Mouse (Mus musculus) forebrain, embryonic 14.5 days (tissue): ENCODE measurements at regions not wholly inside any gene's neighbourhood (a gene's known extent, or its start where the extent isn't known, plus 50 kb on each side); places are given as distances from the start of the nearest gene placed in this dataset.

Experiments used
- ATAC-seq: fragments of 200-750 bp; cut with Nextera tagmentation; 2 replicates; pipeline ENCODE4 v1.8.0; 2017; ENCODE audit warnings: mild to moderate bottlenecking, moderate library complexity
- DNase-seq: peaks from one replicate; pipeline ENCODE4 v3.0.0-alpha.2; 2015; ENCODE audit warnings: low spot score
- H3K27ac ChIP-seq: fragments of 300-500 bp; sonication (generic); 2 replicates; pipeline ENCODE4 v1.5.1; 2014; ENCODE audit warnings: low read depth, mild to moderate bottlenecking, control low read depth, low read length, moderate library complexity
- H3K27me3 ChIP-seq: fragments of 300-500 bp; sonication (generic); replicated peaks from 2 replicates; pipeline ENCODE4 v1.6.1; 2014; ENCODE audit warnings: low read length, control low read depth, mixed read lengths; ENCODE audit not compliant: control insufficient read depth, insufficient read depth
- H3K36me3 ChIP-seq: fragments of 300-500 bp; sonication (generic); 2 replicates; pipeline ENCODE4 v1.6.1; 2014; ENCODE audit warnings: low read length, control low read depth; ENCODE audit not compliant: control insufficient read depth, insufficient read depth
- H3K4me1 ChIP-seq: fragments of 300-500 bp; sonication (generic); 2 replicates; pipeline ENCODE4 v1.6.1; 2014; ENCODE audit warnings: antibody characterized with exemption, low read length, control low read depth; ENCODE audit not compliant: control insufficient read depth, insufficient read depth
- H3K4me2 ChIP-seq: fragments of 300-500 bp; sonication (generic); 2 replicates; pipeline ENCODE4 v1.6.1; 2014; ENCODE audit warnings: mild to moderate bottlenecking, control low read depth, low read length
- H3K4me3 ChIP-seq: fragments of 300-500 bp; sonication (generic); 2 replicates; pipeline ENCODE4 v1.5.1; 2014; ENCODE audit warnings: low read depth, low read length, control low read depth
- H3K9ac ChIP-seq: fragments of 300-500 bp; sonication (generic); 2 replicates; pipeline ENCODE4 v1.6.1; 2014; ENCODE audit warnings: mild to moderate bottlenecking, low read length, control low read depth, moderate library complexity
- H3K9me3 ChIP-seq: fragments of 300-500 bp; sonication (generic); replicated peaks from 2 replicates; pipeline ENCODE4 v1.6.1; 2016; ENCODE audit warnings: low read length, control low read depth, mixed read lengths; ENCODE audit not compliant: control insufficient read depth
- WGBS: fragments of 180-500 bp; shearing (Covaris S2); extraction: QIAGEN DNeasy Blood & Tissue Kit; methylation state at CpG from one replicate; pipeline ENCODE4 v1.1.7; 2014; 5-methylcytosine and 5-hydroxymethylcytosine counted together

DNA sequence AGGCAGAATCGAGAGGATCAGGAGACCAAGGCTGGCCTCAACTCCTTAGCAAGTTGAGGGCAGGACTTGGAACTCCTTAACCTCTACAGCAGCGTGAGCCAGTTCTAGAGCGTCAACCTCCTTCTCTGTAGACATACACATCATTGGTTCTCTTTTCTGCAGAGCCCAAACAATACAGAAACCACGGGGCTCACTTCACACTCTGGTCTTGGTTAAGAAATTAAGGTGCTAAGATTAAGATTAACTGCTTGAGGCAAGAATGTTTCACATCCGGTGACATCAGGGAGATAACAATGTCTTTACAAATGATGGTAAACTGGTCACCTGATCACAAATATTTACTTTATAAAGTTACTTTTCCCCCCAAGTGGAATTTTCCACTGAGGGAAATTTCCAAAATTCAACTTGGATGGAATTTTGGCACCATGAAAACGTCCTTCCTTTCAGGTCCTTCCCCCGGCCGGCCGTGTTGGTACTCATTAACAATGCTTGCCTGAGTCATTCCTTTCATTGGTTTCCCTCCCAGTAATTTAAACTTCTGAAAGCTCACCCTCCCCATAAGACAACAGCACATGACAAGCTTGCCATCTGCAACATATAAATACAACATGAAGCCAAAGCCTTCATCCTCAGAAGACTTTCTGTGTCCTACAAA lies 77.3 kb upstream of the Kdm7a start:
- WGBS, result 84% methylated on average over 9 of the region's 9 CpGs

DNA sequence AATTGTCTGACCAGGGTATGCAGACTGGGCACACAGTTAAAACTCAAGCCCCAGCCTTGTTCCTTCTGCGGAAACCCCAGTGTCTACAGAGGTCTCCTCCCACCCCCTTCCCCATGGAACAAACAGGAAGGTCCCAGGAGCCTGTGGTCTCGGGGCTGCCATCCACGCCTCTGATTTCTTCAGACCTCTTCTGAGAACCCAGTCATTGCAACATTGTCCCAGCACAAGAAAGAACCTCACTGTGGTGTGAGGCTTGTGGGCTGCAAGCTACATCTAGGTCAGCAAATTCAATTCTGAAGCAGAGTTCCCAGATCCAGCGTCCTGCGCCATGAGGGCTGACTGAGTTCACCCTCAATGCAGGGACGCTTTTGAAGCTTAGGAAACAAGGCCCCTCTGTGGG lies 71.7 kb upstream of the Kdm7a start:
- ATAC-seq (no peak), DNase-seq (no peak)
- WGBS, result 93% methylated on average over 6 of the region's 6 CpGs
- no peak overlapping the region for H3K4me3 ChIP-seq
- no peak overlapping the region for H3K27ac ChIP-seq
- no peaks in the 10 kb centered on the region for H3K36me3 ChIP-seq
- no peak overlapping the region for H3K4me2 ChIP-seq
- no peaks in the 10 kb centered on the region for H3K27me3 ChIP-seq
- no peak overlapping the region for H3K9ac ChIP-seq
- no peaks in the 10 kb centered on the region for H3K4me1 ChIP-seq
- H3K9me3 ChIP-seq, result no peaks in the 10 kb centered on the region

More for the DNA sequence above, 77.3 kb upstream of the Kdm7a start:
- no peak overlapping the region for H3K27ac ChIP-seq
- H3K9ac ChIP-seq, result no peak overlapping the region
- H3K4me3 ChIP-seq, result no peak overlapping the region
- H3K36me3 ChIP-seq, result no peaks in the 10 kb centered on the region
- DNase-seq, result no peak
- no peaks in the 10 kb centered on the region for H3K27me3 ChIP-seq
- ATAC-seq, result no peak
- no peaks in the 10 kb centered on the region; the same call in 1 of the 2 replicates for H3K4me1 ChIP-seq
- H3K4me2 ChIP-seq, result no peak overlapping the region
- no peaks in the 10 kb centered on the region for H3K9me3 ChIP-seq

DNA sequence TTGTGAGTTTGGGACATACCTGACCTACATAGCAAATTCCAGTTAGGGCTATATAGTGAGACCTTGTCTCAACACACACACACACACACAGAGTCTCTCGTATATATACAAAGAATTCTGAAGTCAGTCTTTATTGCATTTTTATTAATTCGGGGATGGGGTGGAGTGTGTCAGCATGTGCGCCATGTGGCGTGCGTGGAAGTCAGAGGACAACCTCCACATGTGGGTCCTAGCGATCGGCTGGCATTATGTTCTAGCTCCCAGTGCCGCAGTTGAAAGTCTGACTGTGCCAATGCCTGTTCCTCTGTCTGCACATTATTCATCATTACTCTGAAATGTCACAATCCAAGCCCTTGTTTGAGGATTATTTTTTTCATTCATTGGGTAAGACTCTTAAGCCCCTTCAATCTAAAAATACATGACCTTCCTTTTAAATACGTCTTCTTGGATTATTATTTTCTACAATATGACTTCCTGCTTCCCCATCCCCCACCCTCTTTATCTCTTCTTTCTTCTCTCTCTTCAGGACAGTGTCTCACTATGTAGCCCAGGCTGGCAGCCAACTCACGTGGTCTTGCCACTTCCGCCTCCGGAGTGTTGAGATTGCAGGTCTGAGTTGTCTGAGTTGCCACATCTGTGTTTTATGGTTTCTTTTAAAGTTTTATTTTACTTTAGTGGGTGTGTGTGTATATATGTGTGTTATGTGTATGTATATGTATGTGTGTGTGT lies 68.3 kb upstream of the Kdm7a start:
- DNase-seq, result no peak
- H3K9me3 ChIP-seq, result no peaks in the 10 kb centered on the region
- WGBS, result 85% methylated on average over 12 of the region's 12 CpGs

DNA sequence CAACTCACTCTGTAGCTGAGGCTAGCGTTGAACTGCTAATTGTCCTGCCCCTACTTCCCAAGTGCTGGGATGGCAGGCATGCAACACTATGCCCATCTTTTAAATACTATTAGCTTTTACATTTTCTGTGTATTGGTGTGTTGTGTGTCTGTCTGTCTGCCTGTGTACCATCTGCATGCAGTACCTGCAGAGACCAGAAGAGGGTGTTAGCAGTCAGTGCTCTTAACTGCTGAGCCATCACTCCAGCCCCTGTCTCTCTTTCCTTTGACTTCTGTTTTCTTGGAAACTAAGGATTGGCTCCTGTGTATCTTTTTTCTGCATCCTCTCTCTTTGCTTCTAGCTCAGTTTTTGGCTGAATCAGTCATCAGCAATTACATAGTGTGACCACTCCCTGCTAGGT lies 66.8 kb upstream of the Kdm7a start:
- Histone ChIP-seq H3K27me3 (no peaks in the 10 kb centered on the region), H3K4me2 (no peak overlapping the region), H3K36me3 (no peaks in the 10 kb centered on the region), H3K4me3 (no peak overlapping the region), H3K9me3 (no peaks in the 10 kb centered on the region), H3K4me1 (no peaks in the 10 kb centered on the region), H3K27ac (no peak overlapping the region), H3K9ac (no peak overlapping the region)
- no peak for DNase-seq
- 100% methylated on average over 1 of the region's 1 CpGs for WGBS
- no peak for ATAC-seq

More for the DNA sequence above, 68.3 kb upstream of the Kdm7a start:
- Histone ChIP-seq H3K27me3 (no peaks in the 10 kb centered on the region), H3K4me2 (no peak overlapping the region), H3K36me3 (no peaks in the 10 kb centered on the region), H3K4me1 (no peaks in the 10 kb centered on the region), H3K4me3 (no peak overlapping the region), H3K27ac (no peak overlapping the region), H3K9ac (no peak overlapping the region)
- ATAC-seq, result no peak

- Histone ChIP-seq H3K27ac (no peak overlapping the region), H3K36me3 (no peaks in the 10 kb centered on the region), H3K27me3 (no peaks in the 10 kb centered on the region), H3K4me2 (no peak overlapping the region), H3K4me1 (no peaks in the 10 kb centered on the region), H3K9ac (no peak overlapping the region), H3K4me3 (no peak overlapping the region), H3K9me3 (no peaks in the 10 kb centered on the region)
- DNase-seq (no peak), ATAC-seq (no peak)
- 88% methylated on average over 1 of the region's 1 CpGs for whole genome bisulfite sequencing
Observed at GRCm38 (mm10) chr6:39270457-39270856, 63.9 kb upstream of the Kdm7a start.

DNA sequence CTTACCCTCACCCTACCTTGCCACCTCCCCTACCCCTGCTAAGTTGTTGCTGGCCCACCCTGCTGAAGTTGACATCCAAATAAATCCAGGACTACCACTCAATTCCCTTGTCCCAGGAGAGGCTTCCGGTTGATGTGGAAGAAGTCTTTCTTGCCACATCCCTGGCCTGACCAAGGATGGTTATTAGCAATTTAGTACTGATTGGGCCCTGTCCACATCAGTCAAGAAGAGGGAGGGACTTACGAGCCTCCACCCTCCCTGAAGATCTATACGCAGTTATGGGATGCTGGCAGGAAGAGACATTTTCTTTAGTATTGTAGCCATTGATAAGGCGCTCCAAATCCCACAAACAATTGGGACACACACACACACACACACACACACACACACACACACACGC lies 63.1 kb upstream of the Kdm7a start:
- Histone ChIP-seq H3K9me3 (no peaks in the 10 kb centered on the region), H3K4me3 (no peak overlapping the region), H3K36me3 (no peaks in the 10 kb centered on the region), H3K27ac (no peak overlapping the region), H3K9ac (no peak overlapping the region), H3K4me2 (no peak overlapping the region), H3K4me1 (no peaks in the 10 kb centered on the region), H3K27me3 (no peaks in the 10 kb centered on the region)
- WGBS, result 62% methylated on average over 5 of the region's 5 CpGs
- no peak for DNase-seq
- ATAC-seq, result no peak

DNA sequence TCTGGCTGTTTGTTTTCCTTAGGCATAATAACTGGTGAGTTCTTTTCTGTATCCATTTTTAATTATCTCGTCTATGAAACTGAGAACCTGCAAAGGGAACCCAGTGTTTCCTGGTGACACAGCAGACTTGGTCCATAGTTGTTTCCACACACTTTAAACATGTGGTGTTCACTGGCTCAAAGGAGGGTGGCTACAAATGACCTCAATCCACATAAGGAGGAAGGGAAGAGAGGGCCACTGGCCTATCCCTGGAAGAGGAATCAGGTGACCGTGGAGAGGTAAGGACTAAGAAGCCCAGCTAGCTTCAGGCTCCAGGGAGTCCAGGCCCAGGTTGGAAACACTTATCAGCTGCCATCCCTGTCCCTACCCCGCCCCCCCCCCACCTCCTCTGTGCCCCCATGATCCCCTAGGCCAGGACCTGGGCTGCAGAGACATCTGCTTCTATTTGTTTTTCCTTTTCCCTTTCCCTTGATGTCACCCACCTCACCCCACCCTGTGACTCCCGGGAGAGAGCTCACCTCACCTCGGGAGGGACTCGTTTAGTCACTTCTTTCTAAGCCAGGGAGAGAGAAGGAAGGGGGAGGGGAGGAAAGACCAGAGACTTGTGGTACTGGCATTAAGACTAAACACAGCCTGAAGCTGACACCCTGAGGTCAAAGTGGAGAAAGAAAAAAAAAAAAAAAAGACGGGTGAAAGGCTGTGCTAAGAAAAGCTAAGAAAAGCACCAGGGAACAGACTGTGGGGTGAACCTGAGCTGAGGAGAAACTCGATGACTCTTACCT lies 62.2 kb upstream of the Kdm7a start:
- DNase-seq, result no peak
- WGBS, result 22% methylated on average over 8 of the region's 8 CpGs
- Histone ChIP-seq H3K4me2 (no peak overlapping the region), H3K36me3 (no peaks in the 10 kb centered on the region), H3K4me3 (no peak overlapping the region), H3K27ac (no peak overlapping the region), H3K27me3 (no peaks in the 10 kb centered on the region), H3K9ac (no peak overlapping the region), H3K4me1 (no peaks in the 10 kb centered on the region), H3K9me3 (no peaks in the 10 kb centered on the region)
- ATAC-seq, result no peak

- no peaks in the 10 kb centered on the region for H3K9me3 ChIP-seq
- DNase-seq (no peak), ATAC-seq (no peak)
- no peak overlapping the region for H3K27ac ChIP-seq
- 80% methylated on average over 4 of the region's 4 CpGs for WGBS
- H3K27me3 ChIP-seq, result no peaks in the 10 kb centered on the region
- H3K4me3 ChIP-seq, result no peak overlapping the region
- no peak overlapping the region for H3K4me2 ChIP-seq
- H3K9ac ChIP-seq, result no peak overlapping the region
- no peaks in the 10 kb centered on the region for H3K36me3 ChIP-seq
- no peaks in the 10 kb centered on the region for H3K4me1 ChIP-seq
Observed at GRCm38 (mm10) chr6:39264722-39265121, 58.1 kb upstream of the Kdm7a start.

GRCm38 (mm10) chr6:39263615-39264014 lies 57.0 kb upstream of the Kdm7a start:
- no peak overlapping the region for H3K4me2 ChIP-seq
- DNase-seq (no peak), ATAC-seq (no peak)
- H3K4me1 ChIP-seq, result no peaks in the 10 kb centered on the region
- no peak overlapping the region for H3K4me3 ChIP-seq
- no peak overlapping the region for H3K9ac ChIP-seq
- no peak overlapping the region for H3K27ac ChIP-seq
- H3K9me3 ChIP-seq, result no peaks in the 10 kb centered on the region
- 84% methylated on average over 8 of the region's 8 CpGs for whole genome bisulfite sequencing
- H3K36me3 ChIP-seq, result no peaks in the 10 kb centered on the region
- H3K27me3 ChIP-seq, result no peaks in the 10 kb centered on the region
